Mouse (Mus musculus) ES-Bruce4 (cell line): Measurements from ENCODE around the gene Kif20b.

Source experiments
- CTCF ChIP-seq: IDR thresholded peaks from one replicate; pipeline ENCODE4 v1.8.1; 2011; ENCODE audit warnings: low read depth, low read length
- POLR2A ChIP-seq: IDR thresholded peaks from one replicate; pipeline ENCODE4 v1.8.1; 2011; ENCODE audit warnings: low read length; ENCODE audit not compliant: insufficient read depth

DNA sequence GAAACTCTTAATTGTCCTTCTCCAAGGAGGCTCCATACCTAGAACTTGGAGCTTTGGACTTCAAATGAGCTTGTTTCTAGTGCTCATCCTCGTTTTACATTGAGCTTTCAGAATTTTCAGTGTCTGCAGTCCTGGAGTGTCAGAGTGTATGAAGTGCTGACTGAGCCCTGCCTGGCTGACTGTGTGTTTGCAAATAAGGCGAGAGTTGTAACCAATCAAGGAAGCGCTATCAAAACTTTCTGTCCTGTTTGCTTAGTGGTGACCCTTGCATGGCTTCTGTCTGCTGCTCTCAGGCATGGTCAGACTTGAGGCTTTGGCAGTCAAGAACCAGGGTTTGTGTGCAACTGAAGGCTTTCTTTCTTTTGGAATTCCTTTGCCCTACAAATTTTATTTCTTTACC, 31.2 kb upstream of the Kif20b start:
- no peak for TF ChIP-seq CTCF
- no peak for TF ChIP-seq POLR2A
